Mouse (Mus musculus): ENCODE results near the gene Slc30a10. TPM values are rescaled to one million over a fixed set of nuclear protein-coding genes. Genes with fewer than 3 reads are reported as not detected.

Slc30a10 gene
- polyA plus RNA-seq (2012; fragmentation: generic; extraction: Trizol): not detected
- long read RNA-seq, experiment 1: 0 reads
- long read RNA-seq, experiment 2: 0 reads

GRCm38 (mm10) chr1:185454575-185454954 lies at the start of gene Slc30a10:
Gene Slc30a10, plus strand, starts transcription at chr1:185454848.
- H3K79me2 ChIP-seq (ENCODE audit: control insufficient read depth, insufficient read depth): no peaks in the 10 kb centered on the region
- H3ac ChIP-seq (ENCODE audit: control insufficient read depth, insufficient read length, low read depth): no peak within 1 kb of the TSS
- TF ChIP-seq USF1 (IDR thresholded peaks at IDR 0.05; ENCODE audit: low read depth): no peak
- TF ChIP-seq MYOG (IDR thresholded peaks at IDR 0.05; ENCODE audit: control insufficient read depth, extremely low read depth, insufficient read length): no peak
- TF ChIP-seq MYOD1 (IDR thresholded peaks at IDR 0.05; ENCODE audit: control insufficient read depth, insufficient read length, low read depth): no peak
- TF ChIP-seq CEBPB (IDR thresholded peaks at IDR 0.05; ENCODE audit: low read depth): no peak
- TF ChIP-seq CTCF (IDR thresholded peaks at IDR 0.05; ENCODE audit: control insufficient read depth, insufficient read depth, insufficient read length): no peak
- no peak for TF ChIP-seq FOSL1 (IDR thresholded peaks at IDR 0.05; ENCODE audit: insufficient read depth, low read length, poor library complexity, severe bottlenecking)
- TF ChIP-seq MAX (IDR thresholded peaks at IDR 0.05): no peak
- H3K36me3 ChIP-seq (ENCODE audit: control insufficient read depth, insufficient read depth): no peaks in the 10 kb centered on the region
- no peak within 1 kb of the TSS for H3K4me3 ChIP-seq (ENCODE audit: insufficient read depth, poor library complexity, severe bottlenecking)
- peaks cover 19% of the 10 kb centered on the region for H3K27me3 ChIP-seq (ENCODE audit: control insufficient read depth, insufficient read depth, insufficient read length)
- H3K79me3 ChIP-seq (ENCODE audit: low read depth): no peaks in the 10 kb centered on the region

GRCm38 (mm10) chr1:185405921-185406320 lies 48.7 kb upstream of the Slc30a10 start:
- TF ChIP-seq FOSL1 (IDR thresholded peaks at IDR 0.05; ENCODE audit: insufficient read depth, low read length, poor library complexity, severe bottlenecking) (no peak), MYOG (IDR thresholded peaks at IDR 0.05; ENCODE audit: control insufficient read depth, extremely low read depth, insufficient read length) (no peak), USF1 (IDR thresholded peaks at IDR 0.05; ENCODE audit: low read depth) (no peak), MAX (IDR thresholded peaks at IDR 0.05) (no peak), MYOD1 (IDR thresholded peaks at IDR 0.05; ENCODE audit: control insufficient read depth, insufficient read length, low read depth) (no peak), CEBPB (IDR thresholded peaks at IDR 0.05; ENCODE audit: low read depth) (no peak), CTCF (IDR thresholded peaks at IDR 0.05; ENCODE audit: control insufficient read depth, insufficient read depth, insufficient read length) (no peak)
- peaks cover 95% of the 10 kb centered on the region for H3K36me3 ChIP-seq (ENCODE audit: control insufficient read depth, insufficient read depth)
- no peaks in the 10 kb centered on the region for H3K79me3 ChIP-seq (ENCODE audit: low read depth)
- H3K79me2 ChIP-seq (ENCODE audit: control insufficient read depth, insufficient read depth): peaks cover 7% of the 10 kb centered on the region
- H3K4me3 ChIP-seq (ENCODE audit: insufficient read depth, poor library complexity, severe bottlenecking): no peak overlapping the region
- no peaks in the 10 kb centered on the region for H3K27me3 ChIP-seq (ENCODE audit: control insufficient read depth, insufficient read depth, insufficient read length)
- H3ac ChIP-seq (ENCODE audit: control insufficient read depth, insufficient read length, low read depth): no peak overlapping the region

DNA sequence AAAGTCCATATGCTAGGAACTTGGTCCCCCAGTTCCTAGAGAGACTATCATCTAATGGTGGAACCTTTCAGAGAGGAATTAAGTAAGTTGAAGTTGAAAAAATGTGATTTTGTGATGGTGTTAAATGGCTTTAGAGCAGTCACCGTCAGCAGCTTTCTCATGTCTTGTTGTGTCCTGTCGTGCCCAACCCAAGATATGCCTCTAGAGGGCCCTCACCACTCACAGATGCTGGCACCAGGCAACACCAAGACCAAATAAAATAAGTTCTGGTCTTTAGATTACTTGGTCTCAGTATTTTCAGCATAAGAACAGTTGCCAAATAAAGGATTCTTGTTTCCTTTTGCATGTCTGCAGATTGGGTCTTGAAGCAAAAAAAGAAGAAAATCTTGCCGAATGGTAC lies 44.8 kb upstream of the Slc30a10 start:
- Histone ChIP-seq H3K36me3 (ENCODE audit: control insufficient read depth, insufficient read depth) (peaks cover 90% of the 10 kb centered on the region), H3K4me3 (ENCODE audit: insufficient read depth, poor library complexity, severe bottlenecking) (no peak overlapping the region), H3K27me3 (ENCODE audit: control insufficient read depth, insufficient read depth, insufficient read length) (no peaks in the 10 kb centered on the region), H3K79me3 (ENCODE audit: low read depth) (no peaks in the 10 kb centered on the region), H3K79me2 (ENCODE audit: control insufficient read depth, insufficient read depth) (no peaks in the 10 kb centered on the region), H3ac (ENCODE audit: control insufficient read depth, insufficient read length, low read depth) (no peak overlapping the region)
- TF ChIP-seq USF1 (IDR thresholded peaks at IDR 0.05; ENCODE audit: low read depth): no peak
- TF ChIP-seq CEBPB (IDR thresholded peaks at IDR 0.05; ENCODE audit: low read depth): no peak
- TF ChIP-seq MYOD1 (IDR thresholded peaks at IDR 0.05; ENCODE audit: control insufficient read depth, insufficient read length, low read depth): no peak
- no peak for TF ChIP-seq MYOG (IDR thresholded peaks at IDR 0.05; ENCODE audit: control insufficient read depth, extremely low read depth, insufficient read length)
- no peak for TF ChIP-seq CTCF (IDR thresholded peaks at IDR 0.05; ENCODE audit: control insufficient read depth, insufficient read depth, insufficient read length)
- no peak for TF ChIP-seq FOSL1 (IDR thresholded peaks at IDR 0.05; ENCODE audit: insufficient read depth, low read length, poor library complexity, severe bottlenecking)
- no peak for TF ChIP-seq MAX (IDR thresholded peaks at IDR 0.05)

- TF ChIP-seq USF1 (IDR thresholded peaks at IDR 0.05; ENCODE audit: low read depth) (no peak), MAX (IDR thresholded peaks at IDR 0.05) (no peak), FOSL1 (IDR thresholded peaks at IDR 0.05; ENCODE audit: insufficient read depth, low read length, poor library complexity, severe bottlenecking) (no peak), CEBPB (IDR thresholded peaks at IDR 0.05; ENCODE audit: low read depth) (no peak), CTCF (IDR thresholded peaks at IDR 0.05; ENCODE audit: control insufficient read depth, insufficient read depth, insufficient read length) (no peak), MYOG (IDR thresholded peaks at IDR 0.05; ENCODE audit: control insufficient read depth, extremely low read depth, insufficient read length) (no peak), MYOD1 (IDR thresholded peaks at IDR 0.05; ENCODE audit: control insufficient read depth, insufficient read length, low read depth) (no peak)
Measured at GRCm38 (mm10) chr1:185418011-185418410, 36.6 kb upstream of the Slc30a10 start.

GRCm38 (mm10) chr1:185419805-185420204 lies 34.8 kb upstream of the Slc30a10 start:
- Histone ChIP-seq H3K36me3 (ENCODE audit: control insufficient read depth, insufficient read depth) (peaks cover 96% of the 10 kb centered on the region), H3K27me3 (ENCODE audit: control insufficient read depth, insufficient read depth, insufficient read length) (no peaks in the 10 kb centered on the region)
- TF ChIP-seq MYOD1 (IDR thresholded peaks at IDR 0.05; ENCODE audit: control insufficient read depth, insufficient read length, low read depth) (no peak), USF1 (IDR thresholded peaks at IDR 0.05; ENCODE audit: low read depth) (no peak), CEBPB (IDR thresholded peaks at IDR 0.05; ENCODE audit: low read depth) (no peak), MAX (IDR thresholded peaks at IDR 0.05) (no peak), FOSL1 (IDR thresholded peaks at IDR 0.05; ENCODE audit: insufficient read depth, low read length, poor library complexity, severe bottlenecking) (no peak), CTCF (IDR thresholded peaks at IDR 0.05; ENCODE audit: control insufficient read depth, insufficient read depth, insufficient read length) (no peak), MYOG (IDR thresholded peaks at IDR 0.05; ENCODE audit: control insufficient read depth, extremely low read depth, insufficient read length) (no peak)

More at GRCm38 (mm10) chr1:185418011-185418410, 36.6 kb upstream of the Slc30a10 start:
- Histone ChIP-seq H3K36me3 (ENCODE audit: control insufficient read depth, insufficient read depth) (peaks cover 92% of the 10 kb centered on the region), H3K27me3 (ENCODE audit: control insufficient read depth, insufficient read depth, insufficient read length) (no peaks in the 10 kb centered on the region), H3ac (ENCODE audit: control insufficient read depth, insufficient read length, low read depth) (no peak overlapping the region), H3K79me3 (ENCODE audit: low read depth) (no peaks in the 10 kb centered on the region), H3K4me3 (ENCODE audit: insufficient read depth, poor library complexity, severe bottlenecking) (no peak overlapping the region), H3K79me2 (ENCODE audit: control insufficient read depth, insufficient read depth) (no peaks in the 10 kb centered on the region)

More at GRCm38 (mm10) chr1:185419805-185420204, 34.8 kb upstream of the Slc30a10 start:
- H3ac ChIP-seq (ENCODE audit: control insufficient read depth, insufficient read length, low read depth): no peak overlapping the region
- H3K79me2 ChIP-seq (ENCODE audit: control insufficient read depth, insufficient read depth): no peaks in the 10 kb centered on the region
- H3K79me3 ChIP-seq (ENCODE audit: low read depth): no peaks in the 10 kb centered on the region
- H3K4me3 ChIP-seq (ENCODE audit: insufficient read depth, poor library complexity, severe bottlenecking): no peak overlapping the region

Data from C2C12 (cell line).